Mouse (Mus musculus) liver, embryonic 13.5 days (tissue): ENCODE data around the gene Palm2. TPM values are rescaled to one million over a fixed set of nuclear protein-coding genes. Genes with fewer than 3 reads are reported as not detected.

Experiments
- ATAC-seq: fragments of 200-750 bp; cut with Nextera tagmentation; 2 replicates; pipeline ENCODE4 v1.8.0; 2017; ENCODE audit warnings: low read depth, mild to moderate bottlenecking, moderate number of reproducible peaks, moderate library complexity
- DNase-seq: peaks from one replicate; pipeline ENCODE4 v3.0.0; 2022
- H3K27ac ChIP-seq: fragments of 300-500 bp; sonication (generic); 2 replicates; pipeline ENCODE4 v1.5.1; 2015; ENCODE audit warnings: moderate library complexity, mild to moderate bottlenecking, inconsistent platforms
- H3K27me3 ChIP-seq: fragments of 300-500 bp; sonication (generic); 2 replicates; pipeline ENCODE4 v1.6.1; 2015; ENCODE audit warnings: mild to moderate bottlenecking, inconsistent platforms
- H3K36me3 ChIP-seq: fragments of 300-500 bp; sonication (generic); 2 replicates; pipeline ENCODE4 v1.6.1; 2015; ENCODE audit warnings: mild to moderate bottlenecking, inconsistent platforms
- H3K4me1 ChIP-seq: fragments of 300-500 bp; sonication (generic); replicated peaks from 2 replicates; pipeline ENCODE4 v1.6.1; 2015; ENCODE audit warnings: inconsistent platforms
- H3K4me2 ChIP-seq: fragments of 300-500 bp; sonication (generic); 2 replicates; pipeline ENCODE4 v1.6.1; 2015; ENCODE audit warnings: inconsistent platforms, mild to moderate bottlenecking, moderate library complexity
- H3K4me3 ChIP-seq: fragments of 300-500 bp; sonication (generic); replicated peaks from 2 replicates; pipeline ENCODE4 v1.5.1; 2015; ENCODE audit warnings: mild to moderate bottlenecking, inconsistent platforms
- H3K9ac ChIP-seq: fragments of 300-500 bp; sonication (generic); 2 replicates; pipeline ENCODE4 v1.6.1; 2015; ENCODE audit warnings: mild to moderate bottlenecking, inconsistent platforms
- H3K9me3 ChIP-seq: fragments of 300-500 bp; sonication (generic); replicated peaks from 2 replicates; pipeline ENCODE4 v1.6.1; 2016; ENCODE audit warnings: inconsistent platforms
- WGBS: fragments of 180-500 bp; shearing (Covaris S2); methylation state at CpG from one replicate; pipeline ENCODE4 v1.1.7; 2015; ENCODE audit not compliant: insufficient replicate concordance; 5-methylcytosine and 5-hydroxymethylcytosine counted together
- polyA plus RNA-seq: library from polyadenylated mRNA; unstranded; fragments of >200 nt; fragmentation: Nextera tagmentation; extraction: Ambion mirVana; gene quantifications from 2 replicates; pipeline ENCODE4 v1.2.1, GENCODE M21; 2015

Palm2 gene
- polyA plus RNA-seq, 1 experiment from 2014 or later, result 0.60 TPM

- ATAC-seq, result no peak
- no peak overlapping the region for H3K4me3 ChIP-seq
- no peak overlapping the region for H3K27ac ChIP-seq
- no peak overlapping the region for H3K4me2 ChIP-seq
- no peaks in the 10 kb centered on the region for H3K36me3 ChIP-seq
- no peak overlapping the region for H3K9ac ChIP-seq
- H3K27me3 ChIP-seq, result no peaks in the 10 kb centered on the region
- H3K9me3 ChIP-seq, result no peaks in the 10 kb centered on the region
- no peaks in the 10 kb centered on the region for H3K4me1 ChIP-seq
- no peak for DNase-seq
- WGBS, result 30% methylated on average over 7 of the region's 7 CpGs
Observed at GRCm38 (mm10) chr4:57720869-57721361, 286.9 kb downstream of the Palm2 start.

- no peak overlapping the region for H3K4me3 ChIP-seq
- H3K36me3 ChIP-seq, result no peaks in the 10 kb centered on the region
- H3K9me3 ChIP-seq, result no peaks in the 10 kb centered on the region
- no peaks in the 10 kb centered on the region for H3K4me1 ChIP-seq
- H3K27me3 ChIP-seq, result no peaks in the 10 kb centered on the region
- 65% methylated on average over 4 of the region's 4 CpGs for WGBS
- H3K4me2 ChIP-seq, result no peak overlapping the region
- DNase-seq (no peak), ATAC-seq (no peak)
- H3K27ac ChIP-seq, result no peak overlapping the region
- no peak overlapping the region for H3K9ac ChIP-seq
Observed at GRCm38 (mm10) chr4:57722296-57722695, 288.2 kb downstream of the Palm2 start.

- DNase-seq (no peak), ATAC-seq (no peak)
- H3K4me1 ChIP-seq, result no peaks in the 10 kb centered on the region
- WGBS, result 54% methylated on average over 2 of the region's 2 CpGs
- H3K27me3 ChIP-seq, result no peaks in the 10 kb centered on the region
- no peak overlapping the region for H3K4me2 ChIP-seq
- H3K9ac ChIP-seq, result no peak overlapping the region
- H3K36me3 ChIP-seq, result no peaks in the 10 kb centered on the region
- no peaks in the 10 kb centered on the region for H3K9me3 ChIP-seq
- H3K4me3 ChIP-seq, result no peak overlapping the region
- H3K27ac ChIP-seq, result no peak overlapping the region
Observed at GRCm38 (mm10) chr4:57723659-57724058, 289.6 kb downstream of the Palm2 start.

- H3K36me3 ChIP-seq, result no peaks in the 10 kb centered on the region
- no peaks in the 10 kb centered on the region for H3K27me3 ChIP-seq
- H3K27ac ChIP-seq, result no peak overlapping the region
- no peak overlapping the region for H3K9ac ChIP-seq
- 52% methylated on average over 1 of the region's 1 CpGs for WGBS
- no peaks in the 10 kb centered on the region for H3K4me1 ChIP-seq
- ATAC-seq, result no peak
- no peak overlapping the region for H3K4me3 ChIP-seq
- H3K9me3 ChIP-seq, result no peaks in the 10 kb centered on the region
- no peak overlapping the region for H3K4me2 ChIP-seq
- DNase-seq, result no peak
Observed at GRCm38 (mm10) chr4:57725569-57725968, 291.5 kb downstream of the Palm2 start.

GRCm38 (mm10) chr4:57728611-57729183 is 294.6 kb downstream of the Palm2 start:
- H3K27ac ChIP-seq, result no peak overlapping the region
- no peaks in the 10 kb centered on the region for H3K9me3 ChIP-seq
- no peak overlapping the region for H3K9ac ChIP-seq
- H3K27me3 ChIP-seq, result no peaks in the 10 kb centered on the region
- DNase-seq, result no peak
- H3K4me2 ChIP-seq, result no peak overlapping the region
- no peaks in the 10 kb centered on the region for H3K36me3 ChIP-seq
- no peaks in the 10 kb centered on the region for H3K4me1 ChIP-seq
- 53% methylated on average over 4 of the region's 4 CpGs for WGBS
- ATAC-seq, result no peak
- no peak overlapping the region for H3K4me3 ChIP-seq

GRCm38 (mm10) chr4:57730047-57730446 is 296.0 kb downstream of the Palm2 start:
- no peaks in the 10 kb centered on the region for H3K27me3 ChIP-seq
- no peaks in the 10 kb centered on the region for H3K4me1 ChIP-seq
- no peaks in the 10 kb centered on the region for H3K9me3 ChIP-seq
- DNase-seq (no peak), ATAC-seq (no peak)
- H3K4me2 ChIP-seq, result no peak overlapping the region
- no peak overlapping the region for H3K27ac ChIP-seq
- H3K9ac ChIP-seq, result no peak overlapping the region
- no peak overlapping the region for H3K4me3 ChIP-seq
- no peaks in the 10 kb centered on the region for H3K36me3 ChIP-seq
- 76% methylated on average over 6 of the region's 6 CpGs for WGBS

- ATAC-seq (no peak), DNase-seq (no peak)
- no peak overlapping the region for H3K27ac ChIP-seq
- H3K27me3 ChIP-seq, result no peaks in the 10 kb centered on the region
- no peak overlapping the region for H3K9ac ChIP-seq
- H3K36me3 ChIP-seq, result no peaks in the 10 kb centered on the region
- H3K9me3 ChIP-seq, result no peaks in the 10 kb centered on the region
- H3K4me1 ChIP-seq, result no peaks in the 10 kb centered on the region
- no peak overlapping the region for H3K4me3 ChIP-seq
- WGBS, result 59% methylated on average over 11 of the region's 11 CpGs
- H3K4me2 ChIP-seq, result no peak overlapping the region
Observed at GRCm38 (mm10) chr4:57730801-57731598, 297.0 kb downstream of the Palm2 start.

GRCm38 (mm10) chr4:57732351-57732750 is 298.3 kb downstream of the Palm2 start:
- Histone ChIP-seq H3K4me1 (no peaks in the 10 kb centered on the region), H3K9me3 (no peaks in the 10 kb centered on the region), H3K27me3 (no peaks in the 10 kb centered on the region), H3K36me3 (no peaks in the 10 kb centered on the region), H3K9ac (no peak overlapping the region), H3K4me3 (no peak overlapping the region), H3K4me2 (no peak overlapping the region), H3K27ac (no peak overlapping the region)
- ATAC-seq (no peak), DNase-seq (no peak)
- 65% methylated on average over 5 of the region's 5 CpGs for WGBS

- no peak overlapping the region for H3K4me3 ChIP-seq
- no peak for DNase-seq
- no peak for ATAC-seq
- WGBS, result 46% methylated on average over 3 of the region's 3 CpGs
- H3K27ac ChIP-seq, result no peak overlapping the region
- H3K27me3 ChIP-seq, result no peaks in the 10 kb centered on the region
- no peak overlapping the region for H3K9ac ChIP-seq
- H3K36me3 ChIP-seq, result no peaks in the 10 kb centered on the region
- H3K4me1 ChIP-seq, result no peaks in the 10 kb centered on the region
- H3K9me3 ChIP-seq, result no peaks in the 10 kb centered on the region
- H3K4me2 ChIP-seq, result no peak overlapping the region
Observed at GRCm38 (mm10) chr4:57733445-57733844, 299.4 kb downstream of the Palm2 start.

- no peaks in the 10 kb centered on the region for H3K36me3 ChIP-seq
- no peaks in the 10 kb centered on the region for H3K4me1 ChIP-seq
- H3K4me3 ChIP-seq, result no peak overlapping the region
- no peak overlapping the region for H3K27ac ChIP-seq
- no peaks in the 10 kb centered on the region for H3K9me3 ChIP-seq
- no peak for DNase-seq
- no peak overlapping the region for H3K9ac ChIP-seq
- H3K27me3 ChIP-seq, result no peaks in the 10 kb centered on the region
- no peak overlapping the region for H3K4me2 ChIP-seq
- 71% methylated on average over 5 of the region's 5 CpGs for WGBS
- no peak for ATAC-seq
Observed at GRCm38 (mm10) chr4:57735426-57735825, 301.4 kb downstream of the Palm2 start.

- Histone ChIP-seq H3K27ac (no peak overlapping the region), H3K4me2 (no peak overlapping the region), H3K9me3 (no peaks in the 10 kb centered on the region), H3K27me3 (no peaks in the 10 kb centered on the region), H3K4me3 (no peak overlapping the region), H3K4me1 (no peaks in the 10 kb centered on the region), H3K36me3 (no peaks in the 10 kb centered on the region), H3K9ac (no peak overlapping the region)
- no peak for ATAC-seq
- 56% methylated on average over 8 of the region's 8 CpGs for WGBS
- DNase-seq, result no peak
Observed at GRCm38 (mm10) chr4:57738856-57739552, 305.0 kb downstream of the Palm2 start.
